Mouse (Mus musculus) heart, postnatal 0 days (tissue): ENCODE measurements around the gene Lrcol1. TPM values are rescaled to one million over a fixed set of nuclear protein-coding genes. Genes with fewer than 3 reads are reported as not detected.

Experiments used
- ATAC-seq: fragments of 200-750 bp; cut with Nextera tagmentation; 2 replicates; pipeline ENCODE4 v1.8.0; 2017; ENCODE audit warnings: low read depth, moderate number of reproducible peaks, moderate library complexity; ENCODE audit not compliant: insufficient read depth
- DNase-seq: peaks from one replicate; pipeline ENCODE4 v3.0.0-alpha.2; 2016; ENCODE audit warnings: low spot score
- H3K27ac ChIP-seq: fragments of 300-500 bp; sonication (generic); 2 replicates; pipeline ENCODE4 v1.5.1; 2014; ENCODE audit warnings: low read depth, mild to moderate bottlenecking
- H3K27me3 ChIP-seq: fragments of 300-500 bp; sonication (generic); 2 replicates; pipeline ENCODE4 v1.6.1; 2014; ENCODE audit warnings: low read length, mixed read lengths; ENCODE audit not compliant: control insufficient read depth, insufficient read depth
- H3K36me3 ChIP-seq: fragments of 300-500 bp; sonication (generic); replicated peaks from 2 replicates; pipeline ENCODE4 v1.6.1; 2014; ENCODE audit warnings: low read length, mixed read lengths; ENCODE audit not compliant: control insufficient read depth, insufficient read depth
- H3K4me1 ChIP-seq: fragments of 300-500 bp; sonication (generic); 2 replicates; pipeline ENCODE4 v1.6.1; 2014; ENCODE audit warnings: antibody characterized with exemption; ENCODE audit not compliant: control insufficient read depth, insufficient read depth
- H3K4me2 ChIP-seq: fragments of 300-500 bp; sonication (generic); 2 replicates; pipeline ENCODE4 v1.6.1; 2014; ENCODE audit warnings: low read depth, mild to moderate bottlenecking, low read length, moderate library complexity
- H3K4me3 ChIP-seq: fragments of 300-500 bp; sonication (generic); 2 replicates; pipeline ENCODE4 v1.5.1; 2014; ENCODE audit warnings: low read depth, low read length
- H3K9ac ChIP-seq: fragments of 300-500 bp; sonication (generic); replicated peaks from 2 replicates; pipeline ENCODE4 v1.6.1; 2014; ENCODE audit warnings: low read depth, low read length, mixed read lengths
- H3K9me3 ChIP-seq: fragments of 300-500 bp; sonication (generic); replicated peaks from 2 replicates; pipeline ENCODE4 v1.6.1; 2016; ENCODE audit warnings: low read length; ENCODE audit not compliant: control insufficient read depth
- CTCF ChIP-seq: IDR thresholded peaks from 2 replicates; pipeline ENCODE4 v1.5.1; 2016; ENCODE audit warnings: antibody characterized with exemption, control low read depth, low read depth
- EP300 ChIP-seq: IDR thresholded peaks from 2 replicates; pipeline ENCODE4 v1.6.1; 2016; ENCODE audit warnings: antibody characterized with exemption, low read depth
- WGBS: fragments of 180-500 bp; shearing (Covaris S2); extraction: QIAGEN DNeasy Blood & Tissue Kit; methylation state at CpG from one replicate; pipeline ENCODE4 v1.1.7; 2014; 5-methylcytosine and 5-hydroxymethylcytosine counted together
- polyA plus RNA-seq: library from polyadenylated mRNA; unstranded; fragments of >200 nt; fragmentation: Nextera tagmentation; extraction: Ambion mirVana; gene quantifications from 2 replicates; pipeline ENCODE4 v1.2.1, GENCODE M21; 2015
- total RNA-seq: library from RNA; depleted of rRNA; stranded (reverse); fragments of >200 nt; gene quantifications from 2 replicates; pipeline ENCODE4 v1.2.3, GENCODE M21; 2014; ENCODE audit warnings: low replicate concordance

Lrcol1 gene
- total and polyA plus RNA-seq, 2 experiments from 2014 or later, result not detected

DNA sequence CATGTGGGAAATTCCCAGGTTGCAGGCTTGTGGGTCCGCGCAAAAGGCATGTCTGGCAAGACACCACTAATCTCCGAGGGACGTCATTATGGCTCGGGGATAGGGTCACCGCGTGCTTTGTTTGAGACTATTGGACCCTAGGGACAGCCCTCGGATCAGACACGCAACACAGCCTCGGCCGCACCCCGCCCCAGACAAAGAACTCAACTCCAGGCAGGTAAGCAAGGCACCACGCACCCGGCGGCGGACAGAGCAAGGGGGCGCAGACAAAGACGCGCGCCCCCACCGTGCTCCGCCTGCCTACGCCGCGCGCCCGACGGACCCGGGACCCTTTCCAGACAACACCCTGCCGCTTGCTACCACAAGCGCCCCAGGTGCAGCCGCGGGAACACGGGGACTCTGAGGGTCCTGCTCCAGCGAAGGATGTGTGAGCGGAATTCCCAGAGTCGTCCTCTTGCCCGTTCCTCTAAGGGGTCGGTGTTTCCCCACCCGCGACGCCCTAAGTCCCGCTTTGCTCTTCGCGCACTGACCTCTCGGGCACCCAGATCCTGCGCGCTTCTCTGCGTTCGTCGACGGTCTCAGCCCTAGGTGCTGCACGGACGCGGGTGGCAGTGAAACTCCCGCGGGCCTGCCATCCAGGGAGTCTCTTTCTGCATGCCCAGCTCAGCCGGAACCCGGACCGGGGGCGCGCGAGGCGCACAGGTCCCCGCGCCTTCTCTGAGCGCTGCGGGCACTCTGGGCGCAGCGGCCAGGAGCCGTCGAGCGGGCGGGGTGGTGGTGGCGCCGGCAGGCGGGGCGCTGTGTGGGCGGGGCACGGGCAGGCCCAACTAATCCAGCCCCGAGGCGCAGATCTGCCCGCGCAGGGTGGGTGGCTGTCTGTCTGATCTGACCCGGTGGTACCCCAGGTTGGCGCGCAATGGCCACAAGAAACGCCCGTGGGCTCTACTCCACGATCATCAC lies 42.1 kb downstream of the Lrcol1 start:
- H3K36me3 ChIP-seq, result no peaks in the 10 kb centered on the region
- H3K4me1 ChIP-seq, result peaks cover 24% of the 10 kb centered on the region
- ATAC-seq (peak; percentile 85), DNase-seq (peak; percentile 68)
- H3K9me3 ChIP-seq, result no peaks in the 10 kb centered on the region
- H3K27me3 ChIP-seq, result no peaks in the 10 kb centered on the region
- H3K4me3 ChIP-seq, result peak overlapping the region; percentile 56
- TF ChIP-seq CTCF (no peak), EP300 (no peak)
- WGBS, result 2% methylated on average over 90 of the region's 90 CpGs
- no peak overlapping the region for H3K27ac ChIP-seq
- H3K4me2 ChIP-seq, result peak overlapping the region; percentile 71
- H3K9ac ChIP-seq, result peak overlapping the region; percentile 43

DNA sequence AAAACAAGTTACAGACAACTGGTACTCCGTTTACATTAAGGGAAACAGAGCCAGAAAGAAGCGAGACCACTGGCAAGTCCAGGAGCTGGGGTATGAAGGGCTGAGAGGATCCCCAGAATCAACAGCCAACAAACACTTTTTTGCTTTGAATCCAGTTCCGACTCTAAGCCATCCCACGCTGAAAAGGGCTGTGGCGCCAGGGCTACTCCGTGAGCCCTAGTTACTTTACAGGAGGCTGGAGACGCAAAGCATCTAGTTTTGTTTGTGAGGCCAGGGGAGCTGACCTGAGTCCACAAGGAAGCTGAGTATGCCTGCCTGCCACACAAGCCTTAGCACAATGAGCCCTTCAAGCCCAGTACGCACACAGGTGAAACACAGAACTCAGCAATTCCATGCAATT lies 42.8 kb downstream of the Lrcol1 start:
- WGBS, result 30% methylated on average over 8 of the region's 8 CpGs
- H3K4me1 ChIP-seq, result peaks cover 24% of the 10 kb centered on the region
- TF ChIP-seq EP300, result no peak
- no peak for TF ChIP-seq CTCF
- no peak for DNase-seq
- no peaks in the 10 kb centered on the region for H3K36me3 ChIP-seq
- ATAC-seq, result no peak
- no peaks in the 10 kb centered on the region for H3K9me3 ChIP-seq
- no peak overlapping the region for H3K27ac ChIP-seq
- peak overlapping the region; percentile 71 for H3K4me2 ChIP-seq
- H3K4me3 ChIP-seq, result peak overlapping the region; percentile 56
- no peaks in the 10 kb centered on the region for H3K27me3 ChIP-seq
- peak overlapping the region; percentile 43 for H3K9ac ChIP-seq

GRCm38 (mm10) chr5:110390631-110391030 lies 46.1 kb downstream of the Lrcol1 start:
- H3K4me1 ChIP-seq, result peaks cover 24% of the 10 kb centered on the region
- H3K9ac ChIP-seq, result no peak overlapping the region
- H3K27me3 ChIP-seq, result no peaks in the 10 kb centered on the region
- 0 out of 2 replicates have a peak, but pooled peaks cover 2% of the 10 kb centered on the region for H3K36me3 ChIP-seq
- H3K4me2 ChIP-seq, result no peak overlapping the region
- ATAC-seq, result no peak
- DNase-seq, result no peak
- H3K9me3 ChIP-seq, result no peaks in the 10 kb centered on the region
- 69% methylated on average over 4 of the region's 4 CpGs for WGBS
- TF ChIP-seq EP300, result no peak
- TF ChIP-seq CTCF, result no peak
- H3K27ac ChIP-seq, result 0 out of 2 replicates have a peak overlapping the region, but pooled peaks have one; percentile 46
- no peak overlapping the region for H3K4me3 ChIP-seq

GRCm38 (mm10) chr5:110392727-110393126 lies 48.2 kb downstream of the Lrcol1 start:
- H3K4me2 ChIP-seq, result no peak overlapping the region
- peaks cover 17% of the 10 kb centered on the region for H3K4me1 ChIP-seq
- H3K9me3 ChIP-seq, result no peaks in the 10 kb centered on the region
- H3K4me3 ChIP-seq, result no peak overlapping the region
- no peak for ATAC-seq
- no peaks in the 10 kb centered on the region for H3K27me3 ChIP-seq
- no peak overlapping the region for H3K27ac ChIP-seq
- 81% methylated on average over 5 of the region's 5 CpGs for WGBS
- no peak for DNase-seq
- H3K9ac ChIP-seq, result no peak overlapping the region
- H3K36me3 ChIP-seq, result 0 out of 2 replicates have a peak, but pooled peaks cover 2% of the 10 kb centered on the region
- TF ChIP-seq EP300, result no peak

- 88% methylated on average over 5 of the region's 5 CpGs for WGBS
- no peak overlapping the region for H3K9ac ChIP-seq
- H3K4me2 ChIP-seq, result no peak overlapping the region
- H3K4me3 ChIP-seq, result no peak overlapping the region
- no peak overlapping the region for H3K27ac ChIP-seq
- TF ChIP-seq CTCF, result no peak
- no peak for TF ChIP-seq EP300
- H3K4me1 ChIP-seq, result peaks cover 6% of the 10 kb centered on the region; the same call in 1 of the 2 replicates
- no peaks in the 10 kb centered on the region for H3K9me3 ChIP-seq
- no peaks in the 10 kb centered on the region for H3K27me3 ChIP-seq
- H3K36me3 ChIP-seq, result 0 out of 2 replicates have a peak, but pooled peaks cover 2% of the 10 kb centered on the region
- DNase-seq, result no peak
- no peak for ATAC-seq
Observed at GRCm38 (mm10) chr5:110395006-110395661, 50.6 kb downstream of the Lrcol1 start.
